Mouse (Mus musculus) G1E (cell line): ENCODE results near the gene Schip1.

Source experiments
- CTCF ChIP-seq: IDR thresholded peaks from 2 replicates; pipeline ENCODE4 v1.5.1; 2012; ENCODE audit warnings: low read depth, low read length, inconsistent platforms, mixed read lengths
- GATA1 ChIP-seq: IDR thresholded peaks from 2 replicates; pipeline ENCODE4 v1.6.1; 2012; ENCODE audit warnings: borderline replicate concordance, low read length, inconsistent platforms, mixed read lengths
- GATA2 ChIP-seq: IDR thresholded peaks from 2 replicates; pipeline ENCODE4 v1.6.1; 2012; ENCODE audit warnings: low read depth, low read length, inconsistent platforms, borderline replicate concordance
- POLR2AphosphoS5 ChIP-seq: IDR thresholded peaks from 2 replicates; pipeline ENCODE4 v1.6.1; 2012; ENCODE audit warnings: low read depth, low read length, inconsistent platforms; ENCODE audit not compliant: insufficient replicate concordance
- TAL1 ChIP-seq: conservative IDR thresholded peaks from 2 replicates; pipeline ENCODE4 v1.6.1; 2012; ENCODE audit warnings: low read depth, low read length, inconsistent platforms, mixed read lengths

GRCm38 (mm10) chr3:68562838-68563237 is 498.2 kb downstream of the Schip1 start:
- no peak for TF ChIP-seq CTCF
- TF ChIP-seq POLR2AphosphoS5 = no peak
- TF ChIP-seq GATA2 = no peak
- no peak for TF ChIP-seq GATA1
- no peak for TF ChIP-seq TAL1
